20 mouse cellular contexts compared by ENCODE assay signal in genomic region chr3:116297170-116297569, GRCm38 (mm10). TPM values are rescaled to one million over a fixed set of nuclear protein-coding genes. Genes with fewer than 3 reads are reported as not detected.
A peak's percentile ranks its signal among the peaks of the same experiment; 100 is the strongest.
DNase-seq lines count a peak whose midpoint lies in the region; ATAC-seq and TF ChIP-seq lines count a peak whose summit lies in the region.
"Had no signal": no experiment of that assay in that cellular context is flagged by ENCODE, and none has a peak within 500 bp of the region (broad histone marks: within the 10 kb centered on the region; RNA-seq: fewer than 3 reads in every experiment).

No protein-coding gene starts in this region.

- no peak for ATAC-seq in heart, embryonic 12.5 days (ENCODE audit: insufficient number of reproducible peaks, low FRiP score)
- ATAC-seq in liver, embryonic 11.5 days (replicated peaks; ENCODE audit: low FRiP score): no peak
- ATAC-seq in liver, postnatal 0 days: no peak
- ATAC-seq in midbrain, embryonic 16.5 days: no peak
- ATAC-seq: forebrain, embryonic 13.5 days; forebrain, embryonic 15.5 days had no signal

- peak; percentile 39 for DNase-seq in heart, adult 11 months
- peak; percentile 26 for DNase-seq in liver, embryonic 11.5 days (ENCODE audit: low spot score)
- no peak for DNase-seq in liver, postnatal 0 days
- DNase-seq in right cerebral cortex, postnatal 25 days: peak; percentile 35
- no peak for DNase-seq in right cerebral cortex, adult 18-20 months
- DNase-seq: adrenal gland, adult 2 months; adrenal gland, postnatal 10 days; adrenal gland, postnatal 25 days; cerebellum, adult 11-12 months; cerebellum, adult 2 months; cerebellum, adult 9-10 months; cerebellum, postnatal 10 days; cerebellum, postnatal 25 days had no signal

- no peak overlapping the region for H3K27ac ChIP-seq in heart, embryonic 12.5 days (ENCODE audit: poor library complexity, severe bottlenecking)
- no peak overlapping the region for H3K27ac ChIP-seq in liver, embryonic 11.5 days (ENCODE audit: low read depth, low read length)
- H3K27ac ChIP-seq in liver, postnatal 0 days (ENCODE audit: low read depth): no peak overlapping the region
- no peak overlapping the region for H3K27ac ChIP-seq in midbrain, embryonic 16.5 days (ENCODE audit: low read length)
- H3K27ac ChIP-seq: embryonic facial prominence, embryonic 10.5 days; embryonic facial prominence, embryonic 12.5 days; forebrain, embryonic 13.5 days; forebrain, embryonic 15.5 days had no signal

- peaks cover 49% of the 10 kb centered on the region for H3K36me3 ChIP-seq in heart, embryonic 12.5 days
- peaks cover 3% of the 10 kb centered on the region; the same call in 1 of the 2 replicates for H3K36me3 ChIP-seq in liver, embryonic 11.5 days (ENCODE audit: control insufficient read depth, insufficient read depth, low read length)
- peaks cover 4% of the 10 kb centered on the region for H3K36me3 ChIP-seq in liver, postnatal 0 days (replicated peaks; ENCODE audit: insufficient read depth, low read length)
- H3K36me3 ChIP-seq in midbrain, embryonic 16.5 days (ENCODE audit: control insufficient read depth, insufficient read depth, low read length): 0 out of 2 replicates have a peak, but pooled peaks cover 2% of the 10 kb centered on the region
- H3K36me3 ChIP-seq: forebrain, embryonic 15.5 days had no signal

- no peak overlapping the region for H3K4me2 ChIP-seq in heart, embryonic 12.5 days
- no peak overlapping the region for H3K4me2 ChIP-seq in liver, embryonic 11.5 days
- no peak overlapping the region for H3K4me2 ChIP-seq in liver, postnatal 0 days (ENCODE audit: low read depth, low read length)
- no peak overlapping the region for H3K4me2 ChIP-seq in midbrain, embryonic 16.5 days (ENCODE audit: low read length)
- H3K4me2 ChIP-seq: embryonic facial prominence, embryonic 12.5 days; forebrain, embryonic 13.5 days; forebrain, embryonic 15.5 days had no signal

- no peak overlapping the region for H3K9ac ChIP-seq in heart, embryonic 12.5 days
- H3K9ac ChIP-seq in liver, embryonic 11.5 days (ENCODE audit: low read depth, low read length): no peak overlapping the region
- H3K9ac ChIP-seq in liver, postnatal 0 days (replicated peaks): no peak overlapping the region
- H3K9ac ChIP-seq in midbrain, embryonic 16.5 days (ENCODE audit: low read depth, low read length): no peak overlapping the region
- H3K9ac ChIP-seq: embryonic facial prominence, embryonic 12.5 days; forebrain, embryonic 13.5 days; forebrain, embryonic 15.5 days had no signal

- TF ChIP-seq EP300 in liver, postnatal 0 days (IDR thresholded peaks at IDR 0.05; ENCODE audit: low read depth): no peak

- H3K27me3 ChIP-seq in heart, embryonic 12.5 days (replicated peaks): no peaks in the 10 kb centered on the region
- no peaks in the 10 kb centered on the region for H3K27me3 ChIP-seq in liver, embryonic 11.5 days (replicated peaks; ENCODE audit: control insufficient read depth, insufficient read depth, low read length)
- H3K27me3 ChIP-seq in liver, postnatal 0 days (ENCODE audit: insufficient read depth, low read length): no peaks in the 10 kb centered on the region
- no peaks in the 10 kb centered on the region for H3K27me3 ChIP-seq in midbrain, embryonic 16.5 days (ENCODE audit: control insufficient read depth, insufficient read depth, low read depth, low read length)
- H3K27me3 ChIP-seq: embryonic facial prominence, embryonic 12.5 days; forebrain, embryonic 13.5 days; forebrain, embryonic 15.5 days had no signal

- no peaks in the 10 kb centered on the region for H3K4me1 ChIP-seq in heart, embryonic 12.5 days (replicated peaks)
- H3K4me1 ChIP-seq in liver, embryonic 11.5 days (replicated peaks; ENCODE audit: control insufficient read depth, insufficient read depth, low read length): no peaks in the 10 kb centered on the region
- no peaks in the 10 kb centered on the region for H3K4me1 ChIP-seq in liver, postnatal 0 days (ENCODE audit: insufficient read depth)
- no peaks in the 10 kb centered on the region for H3K4me1 ChIP-seq in midbrain, embryonic 16.5 days (ENCODE audit: control insufficient read depth, insufficient read depth, low read length)
- H3K4me1 ChIP-seq: embryonic facial prominence, embryonic 10.5 days; embryonic facial prominence, embryonic 12.5 days; forebrain, embryonic 13.5 days; forebrain, embryonic 15.5 days had no signal

- 86% methylated on average over 7 of the region's 7 CpGs for WGBS in heart, embryonic 12.5 days
- 90% methylated on average over 7 of the region's 7 CpGs for WGBS in liver, embryonic 11.5 days
- WGBS in liver, postnatal 0 days (ENCODE audit: insufficient replicate concordance): 88% methylated on average over 7 of the region's 7 CpGs
- 93% methylated on average over 7 of the region's 7 CpGs for WGBS in midbrain, embryonic 16.5 days

- no peak for TF ChIP-seq CTCF in liver, postnatal 0 days (IDR thresholded peaks at IDR 0.05; ENCODE audit: low read depth)

- no peak overlapping the region for H3K4me3 ChIP-seq in heart, embryonic 12.5 days
- no peak overlapping the region for H3K4me3 ChIP-seq in liver, embryonic 11.5 days (ENCODE audit: low read depth, low read length)
- no peak overlapping the region for H3K4me3 ChIP-seq in liver, postnatal 0 days (ENCODE audit: low read depth, low read length)
- H3K4me3 ChIP-seq in midbrain, embryonic 16.5 days (ENCODE audit: low read depth, low read length): no peak overlapping the region
- H3K4me3 ChIP-seq: embryonic facial prominence, embryonic 10.5 days; embryonic facial prominence, embryonic 12.5 days; forebrain, embryonic 13.5 days; forebrain, embryonic 15.5 days had no signal

- no peaks in the 10 kb centered on the region for H3K9me3 ChIP-seq in heart, embryonic 12.5 days (replicated peaks)
- no peaks in the 10 kb centered on the region for H3K9me3 ChIP-seq in liver, embryonic 11.5 days (ENCODE audit: control insufficient read depth, low read length)
- no peaks in the 10 kb centered on the region for H3K9me3 ChIP-seq in liver, postnatal 0 days (ENCODE audit: low read length)
- no peaks in the 10 kb centered on the region for H3K9me3 ChIP-seq in midbrain, embryonic 16.5 days (replicated peaks; ENCODE audit: control insufficient read depth, low read length, poor library complexity, severe bottlenecking)
- H3K9me3 ChIP-seq: embryonic facial prominence, embryonic 10.5 days; embryonic facial prominence, embryonic 12.5 days; forebrain, embryonic 13.5 days; forebrain, embryonic 15.5 days had no signal

RNA-seq across cellular contexts. Expression of gene Gpr88, which starts 43.9 kb away (rescaled TPM):
- 1.1 TPM in 1 of 2 replicates, not detected in the other for polyA plus RNA-seq in heart, embryonic 12.5 days (2016; fragmentation: Nextera tagmentation; extraction: Ambion mirVana)
- 0.34 and 1.0 TPM in 2 replicates for polyA plus RNA-seq in liver, embryonic 11.5 days (2014; fragmentation: Nextera tagmentation; extraction: Ambion mirVana)
- 0.18 and 0.30 TPM in 2 replicates for polyA plus RNA-seq in liver, postnatal 0 days (2015; fragmentation: Nextera tagmentation; extraction: Ambion mirVana)
- polyA plus RNA-seq in midbrain, embryonic 16.5 days (2015; fragmentation: Nextera tagmentation; extraction: Ambion mirVana): 2.6 and 2.7 TPM in 2 replicates
- polyA plus RNA-seq: C2C12 had no signal

Comparison
In these comparisons a context has a peak if more than half of its experiments do, and no peak if none do; other contexts are left out.
1. DNase-seq: peak in heart, adult 11 months (single experiment), liver, embryonic 11.5 days (single experiment) and right cerebral cortex, postnatal 25 days (single experiment); none in liver, postnatal 0 days (single experiment) and right cerebral cortex, adult 18-20 months (single experiment).